Mouse (Mus musculus) embryonic facial prominence, embryonic 11.5 days (tissue): ENCODE data around the gene Etnk2. TPM values are rescaled to one million over a fixed set of nuclear protein-coding genes. Genes with fewer than 3 reads are reported as not detected.

Experiments used
- ATAC-seq: fragments of 200-750 bp; cut with Nextera tagmentation; replicated peaks from 2 replicates; pipeline ENCODE4 v1.8.0; 2017; ENCODE audit warnings: low read depth; ENCODE audit not compliant: insufficient number of reproducible peaks, low FRiP score, low TSS enrichment
- DNase-seq: peaks from one replicate; pipeline ENCODE4 v3.0.0-alpha.2; 2015; ENCODE audit warnings: low spot score
- H3K27ac ChIP-seq: fragments of 300-500 bp; sonication (generic); replicated peaks from 2 replicates; pipeline ENCODE4 v1.5.1; 2014; ENCODE audit warnings: mild to moderate bottlenecking, low read depth, low read length, control low read depth
- H3K27me3 ChIP-seq: fragments of 300-500 bp; sonication (generic); 2 replicates; pipeline ENCODE4 v1.6.1; 2014; ENCODE audit warnings: mild to moderate bottlenecking, low read length, moderate library complexity, mixed read lengths; ENCODE audit not compliant: control insufficient read depth, insufficient read depth
- H3K36me3 ChIP-seq: fragments of 300-500 bp; sonication (generic); replicated peaks from 2 replicates; pipeline ENCODE4 v1.6.1; 2014; ENCODE audit warnings: low read depth, mild to moderate bottlenecking, low read length, moderate library complexity, mixed read lengths; ENCODE audit not compliant: control insufficient read depth, insufficient read depth
- H3K4me1 ChIP-seq: fragments of 300-500 bp; sonication (generic); 2 replicates; pipeline ENCODE4 v1.6.1; 2014; ENCODE audit warnings: low read length, mixed read lengths; ENCODE audit not compliant: control insufficient read depth, insufficient read depth
- H3K4me2 ChIP-seq: fragments of 300-500 bp; sonication (generic); 2 replicates; pipeline ENCODE4 v1.6.1; 2014; ENCODE audit warnings: low read depth, mild to moderate bottlenecking, control low read depth, low read length, moderate library complexity
- H3K4me3 ChIP-seq: fragments of 300-500 bp; sonication (generic); 2 replicates; pipeline ENCODE4 v1.5.1; 2014; ENCODE audit warnings: low read depth, low read length, control low read depth
- H3K9ac ChIP-seq: fragments of 300-500 bp; sonication (generic); replicated peaks from 2 replicates; pipeline ENCODE4 v1.6.1; 2014; ENCODE audit warnings: mild to moderate bottlenecking, control low read depth, low read length
- H3K9me3 ChIP-seq: fragments of 300-500 bp; sonication (generic); replicated peaks from 2 replicates; pipeline ENCODE4 v1.6.1; 2016; ENCODE audit warnings: mild to moderate bottlenecking, low read length, inconsistent platforms, mixed read lengths; ENCODE audit not compliant: control insufficient read depth
- WGBS: fragments of 180-500 bp; shearing (Covaris S2); extraction: QIAGEN DNeasy Blood & Tissue Kit; methylation state at CpG from one replicate; pipeline ENCODE4 v1.1.7; 2014; 5-methylcytosine and 5-hydroxymethylcytosine counted together
- polyA plus RNA-seq: library from polyadenylated mRNA; unstranded; fragments of >200 nt; fragmentation: Nextera tagmentation; extraction: Ambion mirVana; gene quantifications from 2 replicates; pipeline ENCODE4 v1.2.1, GENCODE M21; 2014

The Etnk2 gene
- polyA plus RNA-seq, 1 experiment from 2014 or later = 2.8 TPM

- ATAC-seq = no peak
Observed at GRCm38 (mm10) chr1:133415086-133415485, 51.7 kb downstream of the Etnk2 start.

GRCm38 (mm10) chr1:133415505-133415904 lies 52.1 kb downstream of the Etnk2 start:
- no peaks in the 10 kb centered on the region for H3K27me3 ChIP-seq
- peaks cover 5% of the 10 kb centered on the region; the same call in 1 of the 2 replicates for H3K4me1 ChIP-seq
- H3K9me3 ChIP-seq = no peaks in the 10 kb centered on the region
- H3K36me3 ChIP-seq = no peaks in the 10 kb centered on the region
- no peak for ATAC-seq
- no peak overlapping the region for H3K9ac ChIP-seq
- no peak overlapping the region for H3K4me3 ChIP-seq
- no peak overlapping the region for H3K27ac ChIP-seq
- no peak for DNase-seq
- H3K4me2 ChIP-seq = no peak overlapping the region
- 63% methylated on average over 6 of the region's 6 CpGs for WGBS

More at GRCm38 (mm10) chr1:133415086-133415485, 51.7 kb downstream of the Etnk2 start:
- no peak for DNase-seq
- Histone ChIP-seq H3K4me1 (peaks cover 5% of the 10 kb centered on the region; the same call in 1 of the 2 replicates), H3K4me3 (no peak overlapping the region), H3K9me3 (no peaks in the 10 kb centered on the region), H3K9ac (no peak overlapping the region), H3K4me2 (no peak overlapping the region), H3K27ac (no peak overlapping the region), H3K36me3 (no peaks in the 10 kb centered on the region), H3K27me3 (no peaks in the 10 kb centered on the region)
- 53% methylated on average over 7 of the region's 7 CpGs for WGBS

- H3K9me3 ChIP-seq = no peaks in the 10 kb centered on the region
- H3K27me3 ChIP-seq = no peaks in the 10 kb centered on the region
- WGBS = 88% methylated on average over 7 of the region's 7 CpGs
- H3K4me1 ChIP-seq = peaks cover 5% of the 10 kb centered on the region; the same call in 1 of the 2 replicates
- no peak overlapping the region for H3K9ac ChIP-seq
- ATAC-seq (no peak), DNase-seq (no peak)
- H3K36me3 ChIP-seq = no peaks in the 10 kb centered on the region
- no peak overlapping the region for H3K4me3 ChIP-seq
- H3K27ac ChIP-seq = no peak overlapping the region
- no peak overlapping the region for H3K4me2 ChIP-seq
Observed at GRCm38 (mm10) chr1:133416472-133416871, 53.1 kb downstream of the Etnk2 start.

GRCm38 (mm10) chr1:133417113-133417512 lies 53.7 kb downstream of the Etnk2 start:
- no peaks in the 10 kb centered on the region for H3K9me3 ChIP-seq
- H3K27me3 ChIP-seq = no peaks in the 10 kb centered on the region
- ATAC-seq = no peak
- H3K9ac ChIP-seq = no peak overlapping the region
- no peak for DNase-seq
- no peak overlapping the region for H3K27ac ChIP-seq
- 85% methylated on average over 3 of the region's 3 CpGs for WGBS
- H3K4me2 ChIP-seq = no peak overlapping the region
- H3K36me3 ChIP-seq = no peaks in the 10 kb centered on the region
- no peak overlapping the region for H3K4me3 ChIP-seq
- peaks cover 5% of the 10 kb centered on the region; the same call in 1 of the 2 replicates for H3K4me1 ChIP-seq

- no peaks in the 10 kb centered on the region for H3K27me3 ChIP-seq
- 80% methylated on average over 1 of the region's 1 CpGs for WGBS
- no peaks in the 10 kb centered on the region for H3K36me3 ChIP-seq
- H3K27ac ChIP-seq = no peak overlapping the region
- no peak overlapping the region for H3K9ac ChIP-seq
- ATAC-seq (no peak), DNase-seq (no peak)
- H3K4me3 ChIP-seq = no peak overlapping the region
- no peaks in the 10 kb centered on the region for H3K9me3 ChIP-seq
- H3K4me1 ChIP-seq = peaks cover 8% of the 10 kb centered on the region; the same call in 1 of the 2 replicates
- H3K4me2 ChIP-seq = no peak overlapping the region; the same call in 1 of the 2 replicates
Observed at GRCm38 (mm10) chr1:133417539-133417938, 54.2 kb downstream of the Etnk2 start.

GRCm38 (mm10) chr1:133418164-133418800 lies 54.9 kb downstream of the Etnk2 start:
- DNase-seq (peak; percentile 48), ATAC-seq (no peak)
- Histone ChIP-seq H3K9me3 (no peaks in the 10 kb centered on the region), H3K4me1 (peaks cover 8% of the 10 kb centered on the region; the same call in 1 of the 2 replicates), H3K27me3 (no peaks in the 10 kb centered on the region), H3K4me2 (peak overlapping the region; percentile 66), H3K27ac (no peak overlapping the region), H3K4me3 (peak overlapping the region; percentile 27), H3K36me3 (no peaks in the 10 kb centered on the region), H3K9ac (peak overlapping the region; percentile 41)
- WGBS = 9% methylated on average over 25 of the region's 28 CpGs

- Histone ChIP-seq H3K4me1 (peaks cover 8% of the 10 kb centered on the region; the same call in 1 of the 2 replicates), H3K4me2 (no peak overlapping the region), H3K27ac (no peak overlapping the region), H3K4me3 (no peak overlapping the region), H3K9ac (no peak overlapping the region), H3K9me3 (no peaks in the 10 kb centered on the region), H3K36me3 (no peaks in the 10 kb centered on the region), H3K27me3 (no peaks in the 10 kb centered on the region)
- DNase-seq (no peak), ATAC-seq (no peak)
- WGBS = 71% methylated on average over 3 of the region's 3 CpGs
Observed at GRCm38 (mm10) chr1:133419178-133419834, 55.9 kb downstream of the Etnk2 start.

GRCm38 (mm10) chr1:133420491-133420890 lies 57.1 kb downstream of the Etnk2 start:
- no peak for DNase-seq
- 53% methylated on average over 3 of the region's 3 CpGs for WGBS
- Histone ChIP-seq H3K4me1 (peaks cover 8% of the 10 kb centered on the region; the same call in 1 of the 2 replicates), H3K4me2 (no peak overlapping the region), H3K9me3 (no peaks in the 10 kb centered on the region), H3K27ac (no peak overlapping the region), H3K4me3 (no peak overlapping the region), H3K9ac (no peak overlapping the region), H3K36me3 (no peaks in the 10 kb centered on the region), H3K27me3 (no peaks in the 10 kb centered on the region)
- no peak for ATAC-seq
